Mouse (Mus musculus) kidney, embryonic 15.5 days (tissue): Measurements from ENCODE around the gene Actc1. TPM values are rescaled to one million over a fixed set of nuclear protein-coding genes. Genes with fewer than 3 reads are reported as not detected.
A peak's percentile ranks its signal among the peaks of the same experiment; 100 is the strongest.

ENCODE experiments used
- ATAC-seq: fragments of 200-750 bp; cut with Nextera tagmentation; replicated peaks from 2 replicates; pipeline ENCODE4 v1.8.0; 2017; ENCODE audit warnings: moderate TSS enrichment; ENCODE audit not compliant: low FRiP score
- H3K27ac ChIP-seq: fragments of 300-500 bp; sonication (generic); 2 replicates; pipeline ENCODE4 v1.5.1; 2015; ENCODE audit warnings: mild to moderate bottlenecking, inconsistent platforms
- H3K27me3 ChIP-seq: fragments of 300-500 bp; sonication (generic); 2 replicates; pipeline ENCODE4 v1.6.1; 2015; ENCODE audit warnings: inconsistent platforms
- H3K36me3 ChIP-seq: fragments of 300-500 bp; sonication (generic); 2 replicates; pipeline ENCODE4 v1.6.1; 2015; ENCODE audit warnings: inconsistent platforms
- H3K4me1 ChIP-seq: fragments of 300-500 bp; sonication (generic); 2 replicates; pipeline ENCODE4 v1.6.1; 2015; ENCODE audit warnings: inconsistent platforms
- H3K4me2 ChIP-seq: fragments of 300-500 bp; sonication (generic); 2 replicates; pipeline ENCODE4 v1.6.1; 2015; ENCODE audit warnings: moderate library complexity, mild to moderate bottlenecking, inconsistent platforms
- H3K4me3 ChIP-seq: fragments of 300-500 bp; sonication (generic); replicated peaks from 2 replicates; pipeline ENCODE4 v1.5.1; 2015; ENCODE audit warnings: mild to moderate bottlenecking, inconsistent platforms
- H3K9ac ChIP-seq: fragments of 300-500 bp; sonication (generic); 2 replicates; pipeline ENCODE4 v1.6.1; 2015; ENCODE audit warnings: mild to moderate bottlenecking, inconsistent platforms
- H3K9me3 ChIP-seq: fragments of 300-500 bp; sonication (generic); replicated peaks from 2 replicates; pipeline ENCODE4 v1.6.1; 2016; ENCODE audit warnings: inconsistent platforms
- WGBS: fragments of 180-500 bp; shearing (Covaris S2); methylation state at CpG from one replicate; pipeline ENCODE4 v1.1.7; 2015; ENCODE audit warnings: mixed read lengths; 5-methylcytosine and 5-hydroxymethylcytosine counted together
- polyA plus RNA-seq: library from polyadenylated mRNA; unstranded; fragments of >200 nt; fragmentation: Nextera tagmentation; extraction: Ambion mirVana; gene quantifications from 2 replicates; pipeline ENCODE4 v1.2.1, GENCODE M21; 2015

Actc1 gene
- polyA plus RNA-seq, 1 experiment from 2014 or later: 101 TPM

- H3K27ac ChIP-seq: no peak overlapping the region
- H3K9me3 ChIP-seq: no peaks in the 10 kb centered on the region
- no peak overlapping the region for H3K4me2 ChIP-seq
- peaks cover 3% of the 10 kb centered on the region for H3K4me1 ChIP-seq
- WGBS: 88% methylated on average over 5 of the region's 5 CpGs
- no peak overlapping the region for H3K4me3 ChIP-seq
- no peaks in the 10 kb centered on the region for H3K27me3 ChIP-seq
- H3K36me3 ChIP-seq: no peaks in the 10 kb centered on the region
- no peak overlapping the region for H3K9ac ChIP-seq
- no peak for ATAC-seq
These were observed 5.3 kb downstream of the Actc1 start for GRCm38 (mm10) chr2:114047960-114048611.

- Histone ChIP-seq H3K9ac (no peak overlapping the region), H3K9me3 (no peaks in the 10 kb centered on the region), H3K4me2 (no peak overlapping the region), H3K4me1 (no peaks in the 10 kb centered on the region), H3K4me3 (no peak overlapping the region), H3K27ac (no peak overlapping the region), H3K36me3 (no peaks in the 10 kb centered on the region), H3K27me3 (no peaks in the 10 kb centered on the region)
- WGBS: 91% methylated on average over 5 of the region's 5 CpGs
- ATAC-seq: no peak
These were observed 7.1 kb downstream of the Actc1 start for GRCm38 (mm10) chr2:114046151-114046664.

- 76% methylated on average over 2 of the region's 2 CpGs for WGBS
These were observed 15.4 kb downstream of the Actc1 start for GRCm38 (mm10) chr2:114037926-114038325.

GRCm38 (mm10) chr2:114032259-114032658 lies 21.1 kb downstream of the Actc1 start:
- H3K36me3 ChIP-seq: no peaks in the 10 kb centered on the region
- no peak for ATAC-seq
- no peak overlapping the region for H3K4me2 ChIP-seq
- WGBS: 35% methylated on average over 2 of the region's 2 CpGs
- no peaks in the 10 kb centered on the region for H3K27me3 ChIP-seq
- H3K4me1 ChIP-seq: no peaks in the 10 kb centered on the region
- no peaks in the 10 kb centered on the region for H3K9me3 ChIP-seq
- H3K27ac ChIP-seq: no peak overlapping the region
- no peak overlapping the region for H3K4me3 ChIP-seq
- H3K9ac ChIP-seq: no peak overlapping the region

More at GRCm38 (mm10) chr2:114037926-114038325, 15.4 kb downstream of the Actc1 start:
- Histone ChIP-seq H3K4me3 (no peak overlapping the region), H3K4me2 (no peak overlapping the region), H3K4me1 (no peaks in the 10 kb centered on the region), H3K36me3 (no peaks in the 10 kb centered on the region), H3K9ac (no peak overlapping the region), H3K9me3 (no peaks in the 10 kb centered on the region), H3K27ac (no peak overlapping the region), H3K27me3 (no peaks in the 10 kb centered on the region)
- ATAC-seq: no peak

- H3K4me1 ChIP-seq: no peaks in the 10 kb centered on the region
- no peaks in the 10 kb centered on the region for H3K36me3 ChIP-seq
- no peak overlapping the region for H3K4me2 ChIP-seq
- no peak overlapping the region for H3K9ac ChIP-seq
- 89% methylated on average over 6 of the region's 6 CpGs for WGBS
- no peak overlapping the region for H3K27ac ChIP-seq
- no peaks in the 10 kb centered on the region for H3K9me3 ChIP-seq
- no peak for ATAC-seq
- no peak overlapping the region for H3K4me3 ChIP-seq
- H3K27me3 ChIP-seq: peaks cover 5% of the 10 kb centered on the region
These were observed 30.0 kb downstream of the Actc1 start for GRCm38 (mm10) chr2:114023383-114023782.

GRCm38 (mm10) chr2:114020210-114020563 lies 33.2 kb downstream of the Actc1 start:
- ATAC-seq: no peak
- peaks cover 22% of the 10 kb centered on the region for H3K27me3 ChIP-seq
- H3K4me3 ChIP-seq: no peak overlapping the region
- H3K9me3 ChIP-seq: no peaks in the 10 kb centered on the region
- H3K36me3 ChIP-seq: no peaks in the 10 kb centered on the region
- no peak overlapping the region for H3K27ac ChIP-seq
- no peak overlapping the region for H3K9ac ChIP-seq
- no peaks in the 10 kb centered on the region for H3K4me1 ChIP-seq
- H3K4me2 ChIP-seq: no peak overlapping the region

GRCm38 (mm10) chr2:114019474-114020209 lies 33.7 kb downstream of the Actc1 start:
- WGBS: 85% methylated on average over 11 of the region's 11 CpGs
- Histone ChIP-seq H3K4me3 (no peak overlapping the region), H3K9me3 (no peaks in the 10 kb centered on the region), H3K4me1 (no peaks in the 10 kb centered on the region), H3K9ac (no peak overlapping the region), H3K4me2 (no peak overlapping the region), H3K36me3 (no peaks in the 10 kb centered on the region), H3K27me3 (peaks cover 28% of the 10 kb centered on the region), H3K27ac (no peak overlapping the region)
- no peak for ATAC-seq

GRCm38 (mm10) chr2:114018136-114018535 lies 35.2 kb downstream of the Actc1 start:
- 35% methylated on average over 10 of the region's 10 CpGs for WGBS

GRCm38 (mm10) chr2:114014839-114015238 lies 38.5 kb downstream of the Actc1 start:
- Histone ChIP-seq H3K9ac (no peak overlapping the region), H3K4me3 (no peak overlapping the region), H3K4me1 (peaks cover 13% of the 10 kb centered on the region), H3K9me3 (no peaks in the 10 kb centered on the region), H3K36me3 (no peaks in the 10 kb centered on the region), H3K27ac (no peak overlapping the region), H3K27me3 (peaks cover 70% of the 10 kb centered on the region), H3K4me2 (no peak overlapping the region)
- 78% methylated on average over 6 of the region's 6 CpGs for WGBS
- no peak for ATAC-seq

More at GRCm38 (mm10) chr2:114018136-114018535, 35.2 kb downstream of the Actc1 start:
- H3K27me3 ChIP-seq: peaks cover 43% of the 10 kb centered on the region
- H3K4me2 ChIP-seq: no peak overlapping the region
- no peak overlapping the region for H3K9ac ChIP-seq
- H3K36me3 ChIP-seq: no peaks in the 10 kb centered on the region
- no peak overlapping the region for H3K27ac ChIP-seq
- H3K4me1 ChIP-seq: peaks cover 10% of the 10 kb centered on the region
- H3K4me3 ChIP-seq: no peak overlapping the region
- no peaks in the 10 kb centered on the region for H3K9me3 ChIP-seq
- no peak for ATAC-seq

GRCm38 (mm10) chr2:114013846-114014245 lies 39.5 kb downstream of the Actc1 start:
- Histone ChIP-seq H3K9me3 (no peaks in the 10 kb centered on the region), H3K27me3 (peaks cover 70% of the 10 kb centered on the region), H3K4me3 (peak overlapping the region; percentile 47), H3K9ac (no peak overlapping the region), H3K27ac (no peak overlapping the region), H3K4me1 (peaks cover 13% of the 10 kb centered on the region), H3K36me3 (no peaks in the 10 kb centered on the region), H3K4me2 (peak overlapping the region; percentile 72)
- no peak for ATAC-seq
- WGBS: under 1% methylated on average over 13 of the region's 13 CpGs

- peak within 1 kb of the TSS; percentile 47 for H3K4me3 ChIP-seq
- peaks cover 65% of the 10 kb centered on the region for H3K27me3 ChIP-seq
- ATAC-seq: peak; percentile 87
- H3K27ac ChIP-seq: no peak within 1 kb of the TSS
- H3K9me3 ChIP-seq: no peaks in the 10 kb centered on the region
- no peak within 1 kb of the TSS for H3K9ac ChIP-seq
- WGBS: under 1% methylated on average over 45 of the region's 60 CpGs
- no peaks in the 10 kb centered on the region for H3K36me3 ChIP-seq
- peaks cover 13% of the 10 kb centered on the region for H3K4me1 ChIP-seq
- peak within 1 kb of the TSS; percentile 72 for H3K4me2 ChIP-seq
These were observed 40.0 kb downstream of the Actc1 start, which contains the start of gene Gjd2 for GRCm38 (mm10) chr2:114013295-114013771. Gjd2 (minus strand) TSS chr2:114013619.

GRCm38 (mm10) chr2:114012749-114013211 lies 40.6 kb downstream of the Actc1 start:
- 4% methylated on average over 19 of the region's 19 CpGs for WGBS
- Histone ChIP-seq H3K27me3 (peaks cover 59% of the 10 kb centered on the region), H3K4me2 (peak overlapping the region; percentile 72), H3K9ac (no peak overlapping the region), H3K9me3 (no peaks in the 10 kb centered on the region), H3K4me1 (peaks cover 13% of the 10 kb centered on the region), H3K36me3 (no peaks in the 10 kb centered on the region), H3K27ac (no peak overlapping the region), H3K4me3 (peak overlapping the region; percentile 47)
- peak; percentile 37; the same call in 1 of the 2 replicates for ATAC-seq
